Mouse (Mus musculus) urinary bladder, adult 18-20 months (tissue): ENCODE data around the gene Slc13a3.
A peak's percentile ranks its signal among the peaks of the same experiment; 100 is the strongest.

ENCODE experiments used
- DNase-seq, 2 experiments: peaks; one replicate each; pipeline ENCODE4 v3.0.0; 2022; ENCODE audit warnings: low spot score in 2 of 2, mixed read lengths in 2 of 2

Gene Slc13a3

GRCm38 (mm10) chr2:165364334-165365091, 108.5 kb downstream of the Slc13a3 start:
- peak in 1 of 2 experiments; percentile 42 for DNase-seq

DNA sequence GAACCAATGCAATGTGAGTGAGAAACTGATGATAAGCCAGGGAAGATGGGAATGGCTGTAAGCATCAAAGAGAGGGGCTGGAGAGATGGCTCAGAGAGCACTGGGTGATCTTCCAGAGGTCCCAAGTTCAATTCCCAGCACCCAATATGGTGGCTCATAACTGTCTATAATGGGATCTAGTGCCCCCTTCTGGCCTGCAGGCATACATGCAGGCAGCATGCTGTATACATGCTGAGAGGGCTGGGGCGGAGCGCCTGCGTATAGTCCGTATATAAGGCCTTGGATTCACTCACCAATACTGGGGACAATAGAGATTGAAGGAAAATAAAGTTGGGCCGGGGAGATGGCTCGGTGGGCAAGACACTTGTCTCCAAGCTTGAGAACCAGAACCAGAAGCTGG, 109.7 kb downstream of the Slc13a3 start:
- DNase-seq = no peak

DNA sequence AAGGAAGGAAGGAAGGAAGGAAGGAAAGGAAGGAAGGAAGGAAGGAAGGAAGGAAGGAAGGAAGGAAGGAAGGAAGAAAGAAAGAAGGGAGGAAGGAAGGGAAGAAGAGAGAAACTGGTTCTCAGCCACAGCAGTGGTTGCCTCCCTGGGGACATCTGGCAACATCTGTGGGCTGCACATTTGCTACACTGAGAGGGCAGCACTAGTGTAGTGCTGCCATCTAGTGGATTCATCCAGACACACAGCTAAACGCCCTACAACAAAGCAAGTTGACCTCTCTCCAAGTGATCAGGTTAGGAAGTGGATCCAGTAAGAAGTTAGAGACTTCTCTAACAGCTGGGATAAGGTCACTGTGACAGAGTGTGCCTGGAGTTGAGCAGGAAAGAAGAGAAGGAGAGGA, 112.2 kb downstream of the Slc13a3 start:
- DNase-seq = no peak
